Mouse (Mus musculus): Measurements from ENCODE around the gene Srrm1. TPM values are rescaled to one million over a fixed set of nuclear protein-coding genes. Genes with fewer than 3 reads are reported as not detected.

Srrm1 gene
- polyA plus RNA-seq, 1 experiment from 2014 or later: 108 TPM

DNA sequence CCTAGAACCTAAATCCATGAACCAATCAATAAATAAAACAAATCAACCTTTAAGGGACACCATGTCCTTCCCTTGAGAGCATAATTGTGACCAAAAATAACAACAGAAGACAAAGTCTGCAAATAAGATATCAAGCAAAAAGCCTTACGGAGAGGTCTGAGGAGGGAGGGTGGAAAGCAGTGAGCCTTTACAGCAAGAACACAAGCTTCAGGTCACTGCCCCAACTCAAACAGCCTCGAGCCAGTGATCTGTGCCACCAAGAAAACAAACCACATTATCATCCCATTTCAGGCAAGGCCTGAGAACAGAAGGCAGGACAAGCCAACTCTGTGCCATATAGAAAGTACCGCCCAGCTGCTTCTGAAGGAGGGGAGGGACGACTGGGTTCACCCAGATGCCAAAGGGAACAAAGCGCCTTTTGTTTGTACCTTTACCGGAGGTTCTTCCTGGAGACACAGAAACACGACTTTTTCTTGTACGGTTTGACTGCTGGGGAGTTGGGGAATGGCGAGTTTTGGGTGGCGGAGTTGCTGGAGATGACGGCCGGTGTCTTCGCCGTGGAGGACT lies 15.7 kb downstream of the Srrm1 start:
- Histone ChIP-seq H3K4me2 (replicated peaks; ENCODE audit: low read depth, low read length) (no peak overlapping the region; the same call in 1 of the 2 replicates), H3K9me3 (ENCODE audit: low read length) (no peaks in the 10 kb centered on the region), H3K4me3 (ENCODE audit: low read depth, low read length) (no peak overlapping the region), H3K27me3 (replicated peaks; ENCODE audit: insufficient read depth, low read length) (no peaks in the 10 kb centered on the region), H3K36me3 (ENCODE audit: insufficient read depth, low read length) (peaks cover 46% of the 10 kb centered on the region), H3K27ac (ENCODE audit: low read length) (peak overlapping the region; percentile 11; the same call in 1 of the 2 replicates), H3K9ac (replicated peaks; ENCODE audit: low read depth) (no peak overlapping the region), H3K4me1 (ENCODE audit: insufficient read depth, low read depth, low read length) (no peaks in the 10 kb centered on the region)
- no peak for TF ChIP-seq EP300 (IDR thresholded peaks at IDR 0.05)
- no peak for TF ChIP-seq CTCF (IDR thresholded peaks at IDR 0.05)
- DNase-seq (ENCODE audit: low spot score) (peak; percentile 53), ATAC-seq (peak; percentile 23; the same call in 1 of the 2 replicates)
- 54% methylated on average over 14 of the region's 14 CpGs for WGBS

DNA sequence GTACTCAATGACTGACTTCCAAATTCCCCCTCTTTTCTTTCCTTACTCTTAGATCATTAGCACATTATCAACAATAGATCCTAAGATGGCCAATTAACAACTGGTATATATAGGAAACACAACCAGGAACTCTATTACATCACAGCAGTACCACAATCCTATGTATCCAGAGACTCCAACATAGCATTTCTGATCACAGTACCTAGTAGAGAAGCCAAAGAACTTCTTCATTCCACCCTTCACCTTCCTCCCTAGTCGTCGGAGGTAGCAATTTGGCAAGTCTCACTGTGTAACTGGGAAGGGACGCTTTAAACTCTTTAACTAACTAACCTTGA lies 17.1 kb downstream of the Srrm1 start:
- Histone ChIP-seq H3K9ac (replicated peaks; ENCODE audit: low read depth) (no peak overlapping the region), H3K36me3 (ENCODE audit: insufficient read depth, low read length) (peaks cover 55% of the 10 kb centered on the region), H3K27me3 (replicated peaks; ENCODE audit: insufficient read depth, low read length) (no peaks in the 10 kb centered on the region), H3K4me1 (ENCODE audit: insufficient read depth, low read depth, low read length) (no peaks in the 10 kb centered on the region), H3K27ac (ENCODE audit: low read length) (peak overlapping the region; percentile 69), H3K9me3 (ENCODE audit: low read length) (no peaks in the 10 kb centered on the region), H3K4me3 (ENCODE audit: low read depth, low read length) (no peak overlapping the region), H3K4me2 (replicated peaks; ENCODE audit: low read depth, low read length) (no peak overlapping the region)
- ATAC-seq (no peak), DNase-seq (ENCODE audit: low spot score) (no peak)
- WGBS: 56% methylated on average over 3 of the region's 3 CpGs
- TF ChIP-seq CTCF (IDR thresholded peaks at IDR 0.05) (no peak), EP300 (IDR thresholded peaks at IDR 0.05) (no peak)

DNA sequence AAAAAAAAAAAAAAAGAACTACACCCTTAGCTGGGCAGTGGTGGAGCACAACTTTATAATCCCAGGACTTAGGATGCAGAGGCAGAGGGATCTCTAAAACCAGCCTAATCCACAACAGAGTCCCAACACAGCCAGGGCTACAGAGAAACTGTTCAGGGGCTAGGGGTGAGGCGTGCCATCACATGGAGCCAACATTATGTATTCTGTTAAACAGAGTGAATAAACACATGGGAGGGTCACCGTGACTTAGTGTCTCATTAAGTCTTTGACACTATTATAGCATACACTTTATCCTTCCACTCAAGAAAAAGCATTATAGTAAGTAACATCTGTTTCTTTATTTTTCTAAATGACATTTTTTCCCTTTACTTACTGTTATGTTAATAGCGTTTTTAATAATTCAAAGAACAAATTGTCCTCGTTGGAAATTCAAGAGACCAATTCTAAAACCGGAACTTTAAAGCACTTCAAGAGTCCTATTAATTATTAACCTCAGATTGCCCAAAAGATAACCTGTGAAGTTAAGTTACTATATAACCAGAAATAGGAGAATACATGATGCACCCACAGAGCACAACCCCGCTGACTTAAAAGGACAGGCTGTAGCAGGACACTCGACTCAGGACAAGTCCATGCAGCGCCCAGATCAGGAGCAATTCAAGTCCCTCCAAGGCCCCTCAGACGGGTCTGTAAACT lies 17.6 kb downstream of the Srrm1 start:
- ATAC-seq: peak; percentile 73

DNA sequence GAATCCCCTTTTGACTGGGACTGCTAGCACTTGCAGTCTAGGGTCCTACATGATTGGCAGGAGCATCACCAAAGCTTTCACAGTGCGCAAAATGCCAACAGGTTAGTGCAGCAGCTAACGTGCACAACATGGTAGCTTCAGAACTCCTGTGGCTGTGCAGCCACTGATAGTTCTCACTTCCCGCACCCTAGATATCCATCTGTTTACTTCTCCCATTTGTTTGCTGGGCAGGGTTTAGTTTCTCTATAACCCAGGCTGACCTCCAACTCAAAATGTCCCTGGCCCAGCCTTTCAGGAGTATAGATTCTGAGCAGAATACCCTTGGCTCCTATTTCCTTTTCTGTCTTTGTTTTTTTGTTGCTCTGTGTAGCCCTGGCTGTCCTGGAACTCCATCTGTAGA lies 26.7 kb downstream of the Srrm1 start:
- Histone ChIP-seq H3K27ac (ENCODE audit: low read length) (no peak overlapping the region), H3K4me1 (ENCODE audit: insufficient read depth, low read depth, low read length) (no peaks in the 10 kb centered on the region), H3K27me3 (replicated peaks; ENCODE audit: insufficient read depth, low read length) (no peaks in the 10 kb centered on the region), H3K9me3 (ENCODE audit: low read length) (no peaks in the 10 kb centered on the region), H3K4me2 (replicated peaks; ENCODE audit: low read depth, low read length) (no peak overlapping the region), H3K4me3 (ENCODE audit: low read depth, low read length) (no peak overlapping the region), H3K9ac (replicated peaks; ENCODE audit: low read depth) (no peak overlapping the region), H3K36me3 (ENCODE audit: insufficient read depth, low read length) (peaks cover 55% of the 10 kb centered on the region)
- ATAC-seq (no peak), DNase-seq (ENCODE audit: low spot score) (no peak)
- TF ChIP-seq CTCF (IDR thresholded peaks at IDR 0.05): no peak
- TF ChIP-seq EP300 (IDR thresholded peaks at IDR 0.05): no peak
- WGBS: 77% methylated on average over 3 of the region's 3 CpGs

More for the DNA sequence above, 17.6 kb downstream of the Srrm1 start:
- Histone ChIP-seq H3K4me3 (ENCODE audit: low read depth, low read length) (no peak overlapping the region), H3K9ac (replicated peaks; ENCODE audit: low read depth) (no peak overlapping the region), H3K4me2 (replicated peaks; ENCODE audit: low read depth, low read length) (no peak overlapping the region), H3K36me3 (ENCODE audit: insufficient read depth, low read length) (peaks cover 53% of the 10 kb centered on the region), H3K27ac (ENCODE audit: low read length) (peak overlapping the region; percentile 69), H3K9me3 (ENCODE audit: low read length) (no peaks in the 10 kb centered on the region), H3K27me3 (replicated peaks; ENCODE audit: insufficient read depth, low read length) (no peaks in the 10 kb centered on the region), H3K4me1 (ENCODE audit: insufficient read depth, low read depth, low read length) (no peaks in the 10 kb centered on the region)
- DNase-seq (ENCODE audit: low spot score): peak; percentile 71
- TF ChIP-seq CTCF (IDR thresholded peaks at IDR 0.05): no peak
- peak; percentile 67 for TF ChIP-seq EP300 (IDR thresholded peaks at IDR 0.05)
- WGBS: 57% methylated on average over 9 of the region's 9 CpGs

DNA sequence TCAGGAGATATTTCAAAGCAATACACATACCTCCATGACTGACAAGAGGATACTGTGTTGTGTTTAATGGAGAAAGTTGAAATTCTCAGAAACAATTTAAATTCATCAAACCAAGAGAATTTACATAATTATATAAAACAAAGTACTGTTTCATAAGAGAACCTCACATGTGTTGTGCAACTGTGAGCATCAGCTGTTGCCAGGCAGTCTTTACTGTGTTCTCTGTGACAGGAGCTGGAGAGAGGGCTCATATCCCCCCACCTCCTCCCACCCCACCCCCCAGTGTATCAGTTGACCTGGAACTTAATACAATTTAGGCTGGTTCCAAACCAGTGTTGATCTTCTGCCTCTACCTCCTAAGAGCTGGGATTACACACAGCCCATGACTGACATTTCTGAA lies 27.1 kb downstream of the Srrm1 start:
- Histone ChIP-seq H3K27ac (ENCODE audit: low read length) (no peak overlapping the region), H3K27me3 (replicated peaks; ENCODE audit: insufficient read depth, low read length) (no peaks in the 10 kb centered on the region), H3K4me2 (replicated peaks; ENCODE audit: low read depth, low read length) (no peak overlapping the region), H3K4me3 (ENCODE audit: low read depth, low read length) (no peak overlapping the region), H3K9ac (replicated peaks; ENCODE audit: low read depth) (no peak overlapping the region), H3K36me3 (ENCODE audit: insufficient read depth, low read length) (peaks cover 54% of the 10 kb centered on the region), H3K9me3 (ENCODE audit: low read length) (no peaks in the 10 kb centered on the region), H3K4me1 (ENCODE audit: insufficient read depth, low read depth, low read length) (no peaks in the 10 kb centered on the region)
- ATAC-seq: no peak; the same call in 1 of the 2 replicates
- DNase-seq (ENCODE audit: low spot score): no peak
- TF ChIP-seq CTCF (IDR thresholded peaks at IDR 0.05) (no peak), EP300 (IDR thresholded peaks at IDR 0.05) (no peak)

DNA sequence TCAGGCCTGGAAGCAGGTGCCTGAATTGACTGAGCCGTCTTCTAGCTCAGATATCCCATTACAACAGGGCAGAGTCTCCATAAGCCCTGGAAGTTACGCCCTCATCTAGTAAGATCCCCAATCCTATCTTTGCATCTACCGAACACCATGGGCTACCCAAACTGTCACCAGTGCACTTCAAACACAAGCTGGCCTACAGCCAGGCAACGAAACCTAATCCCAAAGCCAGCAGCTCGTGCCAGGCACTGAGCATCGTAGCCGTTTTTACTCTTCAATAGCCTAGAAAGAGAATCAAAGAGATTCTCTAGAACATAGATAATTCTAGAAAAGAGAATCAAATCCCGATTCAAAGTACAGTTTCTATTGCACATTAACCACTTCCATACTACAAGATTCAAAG lies 30.1 kb downstream of the Srrm1 start:
- no peak for TF ChIP-seq CTCF (IDR thresholded peaks at IDR 0.05)
- TF ChIP-seq EP300 (IDR thresholded peaks at IDR 0.05): no peak
- WGBS: 83% methylated on average over 8 of the region's 8 CpGs
- H3K27me3 ChIP-seq (replicated peaks; ENCODE audit: insufficient read depth, low read length): no peaks in the 10 kb centered on the region

More for the DNA sequence above, 30.1 kb downstream of the Srrm1 start:
- no peak for ATAC-seq
- Histone ChIP-seq H3K4me1 (ENCODE audit: insufficient read depth, low read depth, low read length) (no peaks in the 10 kb centered on the region), H3K4me2 (replicated peaks; ENCODE audit: low read depth, low read length) (no peak overlapping the region), H3K9me3 (ENCODE audit: low read length) (no peaks in the 10 kb centered on the region), H3K27ac (ENCODE audit: low read length) (no peak overlapping the region), H3K36me3 (ENCODE audit: insufficient read depth, low read length) (peaks cover 51% of the 10 kb centered on the region), H3K4me3 (ENCODE audit: low read depth, low read length) (no peak overlapping the region), H3K9ac (replicated peaks; ENCODE audit: low read depth) (no peak overlapping the region)
- no peak for DNase-seq (ENCODE audit: low spot score)

Measured in lung, postnatal 0 days (tissue).